Mouse (Mus musculus) hindbrain, embryonic 10.5 days (tissue): Measurements from ENCODE around the gene Rmi1. TPM values are rescaled to one million over a fixed set of nuclear protein-coding genes. Genes with fewer than 3 reads are reported as not detected.

ENCODE experiments used
- DNase-seq: peaks from one replicate; pipeline ENCODE4 v3.0.0-alpha.2; 2017; ENCODE audit warnings: low spot score
- H3K27ac ChIP-seq: fragments of 300-500 bp; sonication (generic); 2 replicates; pipeline ENCODE4 v1.5.1; 2016; ENCODE audit warnings: mild to moderate bottlenecking, moderate library complexity
- H3K27me3 ChIP-seq: fragments of 300-500 bp; sonication (generic); 2 replicates; pipeline ENCODE4 v1.6.1; 2016; ENCODE audit warnings: mild to moderate bottlenecking; ENCODE audit not compliant: poor library complexity, insufficient read depth, severe bottlenecking
- H3K36me3 ChIP-seq: fragments of 300-500 bp; sonication (generic); 2 replicates; pipeline ENCODE4 v1.6.1; 2016; ENCODE audit warnings: mild to moderate bottlenecking, moderate library complexity
- H3K4me1 ChIP-seq: fragments of 300-500 bp; sonication (generic); replicated peaks from 2 replicates; pipeline ENCODE4 v1.6.1; 2016; ENCODE audit warnings: mild to moderate bottlenecking
- H3K4me3 ChIP-seq: fragments of 300-500 bp; sonication (generic); 2 replicates; pipeline ENCODE4 v1.5.1; 2016; ENCODE audit warnings: mild to moderate bottlenecking, moderate library complexity
- H3K9me3 ChIP-seq: fragments of 300-500 bp; sonication (generic); 2 replicates; pipeline ENCODE4 v1.6.1; 2016; ENCODE audit warnings: mild to moderate bottlenecking, moderate library complexity
- WGBS: fragments of 180-500 bp; shearing (Covaris S2); methylation state at CpG from one replicate; pipeline ENCODE4 v1.1.7; 2016; 5-methylcytosine and 5-hydroxymethylcytosine counted together
- polyA plus RNA-seq: library from polyadenylated mRNA; unstranded; fragments of >200 nt; fragmentation: Nextera tagmentation; extraction: Ambion mirVana; gene quantifications from 2 replicates; pipeline ENCODE4 v1.2.1, GENCODE M21; 2016

Rmi1 gene
- polyA plus RNA-seq, 1 experiment from 2014 or later = 24.1 TPM

DNA sequence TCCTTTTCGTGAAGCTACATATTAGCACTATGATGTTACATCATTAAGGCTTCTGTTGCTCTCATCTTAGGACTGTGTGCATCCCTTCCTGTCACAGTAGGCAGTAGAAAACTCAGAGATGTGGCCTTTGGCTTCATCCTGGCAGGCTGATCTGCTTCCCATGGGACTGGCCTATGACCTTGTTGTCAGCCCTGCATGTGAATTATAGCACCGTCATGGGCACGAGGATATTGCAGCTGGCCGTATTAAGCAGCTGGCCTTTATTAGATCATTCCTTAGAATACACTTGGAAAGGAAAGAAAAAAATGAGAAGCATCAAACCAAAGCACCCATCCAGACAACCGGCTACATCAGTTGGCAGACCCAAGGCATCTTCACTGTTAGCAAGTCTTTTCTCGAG, 13.3 kb downstream of the Rmi1 start:
- DNase-seq = no peak
- Histone ChIP-seq H3K27me3 (no peaks in the 10 kb centered on the region), H3K27ac (no peak overlapping the region), H3K4me3 (no peak overlapping the region), H3K4me1 (no peaks in the 10 kb centered on the region), H3K36me3 (peaks cover 29% of the 10 kb centered on the region), H3K9me3 (peaks cover 9% of the 10 kb centered on the region; the same call in 1 of the 2 replicates)
- 85% methylated on average over 6 of the region's 6 CpGs for WGBS

- H3K4me3 ChIP-seq = no peak overlapping the region
- no peak for DNase-seq
- WGBS = 86% methylated on average over 5 of the region's 5 CpGs
- no peak overlapping the region for H3K27ac ChIP-seq
- H3K36me3 ChIP-seq = peaks cover 25% of the 10 kb centered on the region
- peaks cover 9% of the 10 kb centered on the region; the same call in 1 of the 2 replicates for H3K9me3 ChIP-seq
- H3K4me1 ChIP-seq = no peaks in the 10 kb centered on the region
- no peaks in the 10 kb centered on the region for H3K27me3 ChIP-seq
These were observed 13.8 kb downstream of the Rmi1 start for GRCm38 (mm10) chr13:58415838-58416237.

DNA sequence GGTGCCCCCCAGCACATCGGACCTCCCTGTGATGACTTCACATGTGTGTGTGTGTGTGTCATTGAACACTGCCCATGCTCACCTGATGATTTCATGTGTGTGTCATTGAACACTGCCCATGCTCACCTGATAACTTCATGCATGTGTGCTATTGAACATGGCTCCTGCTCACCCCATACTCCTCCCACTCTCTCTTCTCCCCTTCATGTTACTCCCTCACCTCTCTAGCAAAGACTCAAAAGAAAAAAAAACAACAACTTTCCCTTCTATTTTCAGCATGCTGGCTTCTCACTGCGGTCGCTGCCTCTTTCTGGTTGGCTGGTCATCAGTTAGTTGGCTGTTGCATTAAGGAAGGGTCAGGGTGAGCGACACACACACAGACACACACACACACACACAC, 16.6 kb downstream of the Rmi1 start:
- WGBS = 83% methylated on average over 4 of the region's 4 CpGs
- no peak overlapping the region for H3K27ac ChIP-seq
- no peaks in the 10 kb centered on the region for H3K36me3 ChIP-seq
- no peaks in the 10 kb centered on the region for H3K9me3 ChIP-seq
- no peak for DNase-seq
- no peaks in the 10 kb centered on the region for H3K27me3 ChIP-seq
- H3K4me1 ChIP-seq = no peaks in the 10 kb centered on the region
- no peak overlapping the region for H3K4me3 ChIP-seq

DNA sequence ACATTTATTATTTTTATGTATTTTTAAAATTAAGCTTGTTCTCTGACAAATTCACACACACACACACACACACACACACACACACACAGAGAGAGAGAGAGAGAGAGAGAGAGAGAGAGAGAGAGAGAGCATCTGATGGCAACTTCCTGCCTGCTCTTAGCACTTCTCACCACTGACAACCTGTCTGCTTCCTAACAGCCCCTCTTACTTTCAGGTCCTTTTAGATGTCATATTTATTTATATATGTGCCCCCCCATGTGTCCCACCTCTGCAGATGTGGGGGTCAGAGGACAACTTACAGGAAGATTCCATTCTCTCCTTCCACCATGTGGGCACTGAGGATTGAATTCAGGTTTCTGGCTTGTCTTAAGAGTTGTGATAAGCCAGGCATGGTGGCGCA, 17.2 kb downstream of the Rmi1 start:
- no peak for DNase-seq
- Histone ChIP-seq H3K27me3 (no peaks in the 10 kb centered on the region), H3K4me1 (no peaks in the 10 kb centered on the region), H3K4me3 (no peak overlapping the region), H3K36me3 (no peaks in the 10 kb centered on the region), H3K27ac (no peak overlapping the region), H3K9me3 (no peaks in the 10 kb centered on the region)
- WGBS = 96% methylated on average over 1 of the region's 1 CpGs

GRCm38 (mm10) chr13:58421026-58421425, 19.0 kb downstream of the Rmi1 start:
- DNase-seq = no peak
- Histone ChIP-seq H3K27me3 (no peaks in the 10 kb centered on the region), H3K4me3 (no peak overlapping the region), H3K36me3 (no peaks in the 10 kb centered on the region), H3K4me1 (no peaks in the 10 kb centered on the region), H3K27ac (no peak overlapping the region), H3K9me3 (no peaks in the 10 kb centered on the region)
- 79% methylated on average over 4 of the region's 4 CpGs for WGBS

DNA sequence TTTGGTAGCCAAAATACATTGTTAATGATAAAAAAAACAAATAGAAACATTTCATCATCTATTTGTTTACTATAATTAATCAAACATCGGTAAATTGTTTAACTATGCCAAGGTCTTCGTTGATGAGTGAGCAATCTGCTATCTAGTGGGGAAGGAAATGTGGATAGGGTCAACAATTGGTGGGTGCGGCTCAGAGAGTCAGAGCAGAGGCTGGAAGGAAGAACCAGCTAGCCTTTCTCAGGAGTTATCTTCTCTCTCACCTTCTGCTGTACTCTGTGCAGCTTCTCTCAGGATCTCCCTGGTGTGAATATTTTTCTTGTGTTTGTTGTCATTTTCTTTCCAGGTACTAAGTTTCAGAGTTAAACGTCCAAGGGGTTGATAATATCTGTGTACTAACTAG, 20.2 kb downstream of the Rmi1 start:
- Histone ChIP-seq H3K4me1 (no peaks in the 10 kb centered on the region), H3K27me3 (no peaks in the 10 kb centered on the region), H3K27ac (no peak overlapping the region), H3K9me3 (no peaks in the 10 kb centered on the region), H3K36me3 (no peaks in the 10 kb centered on the region), H3K4me3 (no peak overlapping the region)
- DNase-seq = no peak
- 87% methylated on average over 4 of the region's 4 CpGs for WGBS

DNA sequence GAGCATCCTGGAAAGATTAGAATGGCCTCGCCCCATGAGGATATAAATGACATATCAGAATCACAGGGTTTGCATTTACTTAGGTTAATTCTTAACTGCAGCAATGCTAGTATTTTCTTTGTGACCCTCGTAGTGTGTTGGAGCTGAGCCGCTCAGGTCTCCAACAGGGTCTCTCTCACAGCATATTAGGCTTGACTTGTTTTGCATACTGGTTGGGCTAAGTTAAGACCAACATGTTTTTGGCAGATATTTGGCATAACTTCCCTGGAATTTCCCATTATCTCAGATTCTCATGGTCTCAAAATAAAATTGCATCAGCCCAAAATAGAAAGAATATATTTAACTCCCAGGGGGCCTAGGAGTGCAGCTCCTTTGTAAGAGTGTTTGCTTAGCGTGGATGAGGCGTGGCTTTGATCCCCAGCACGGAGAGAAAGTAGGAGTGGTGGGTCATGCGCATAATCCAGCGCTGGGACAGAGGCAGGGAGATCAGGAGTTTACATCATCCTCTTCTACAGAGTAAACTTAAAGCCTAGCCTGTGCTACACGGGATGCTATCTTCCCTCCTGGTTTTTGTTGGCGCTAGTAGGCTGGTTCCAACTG, 21.1 kb downstream of the Rmi1 start:
- no peaks in the 10 kb centered on the region for H3K36me3 ChIP-seq
- 74% methylated on average over 10 of the region's 10 CpGs for WGBS
- no peak overlapping the region for H3K27ac ChIP-seq
- DNase-seq = no peak
- no peaks in the 10 kb centered on the region for H3K9me3 ChIP-seq
- no peaks in the 10 kb centered on the region for H3K27me3 ChIP-seq
- no peaks in the 10 kb centered on the region for H3K4me1 ChIP-seq
- H3K4me3 ChIP-seq = no peak overlapping the region

GRCm38 (mm10) chr13:58439716-58440115, 37.7 kb downstream of the Rmi1 start:
- no peak for DNase-seq
- Histone ChIP-seq H3K36me3 (no peaks in the 10 kb centered on the region), H3K27me3 (no peaks in the 10 kb centered on the region), H3K27ac (no peak overlapping the region), H3K4me3 (no peak overlapping the region), H3K4me1 (peaks cover 13% of the 10 kb centered on the region), H3K9me3 (no peaks in the 10 kb centered on the region)
- WGBS = 69% methylated on average over 2 of the region's 2 CpGs

DNA sequence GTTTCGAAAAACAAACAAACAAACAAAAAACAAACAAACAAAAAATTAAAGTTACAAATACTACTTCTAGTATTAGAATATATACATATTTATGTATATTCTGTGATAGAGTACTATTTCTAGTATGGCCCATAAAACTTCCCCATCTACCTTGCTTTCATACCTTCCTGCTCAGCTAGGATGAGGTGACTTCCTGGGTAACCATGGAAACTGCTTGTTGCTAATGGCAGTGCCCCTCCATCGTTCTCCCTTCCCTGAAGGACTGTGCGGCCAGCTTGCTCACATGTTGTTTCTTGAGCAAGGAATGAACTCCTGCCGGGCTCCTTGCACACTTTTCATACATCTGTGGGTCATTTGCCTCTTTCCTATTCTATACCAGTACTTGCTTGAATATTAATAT, 41.3 kb downstream of the Rmi1 start:
- no peak overlapping the region for H3K27ac ChIP-seq
- no peaks in the 10 kb centered on the region for H3K9me3 ChIP-seq
- DNase-seq = no peak
- WGBS = 72% methylated on average over 4 of the region's 4 CpGs
- H3K27me3 ChIP-seq = no peaks in the 10 kb centered on the region; the same call in 1 of the 2 replicates
- H3K4me3 ChIP-seq = no peak overlapping the region
- H3K4me1 ChIP-seq = peaks cover 9% of the 10 kb centered on the region
- no peaks in the 10 kb centered on the region for H3K36me3 ChIP-seq

GRCm38 (mm10) chr13:58443787-58444186, 41.7 kb downstream of the Rmi1 start:
- Histone ChIP-seq H3K4me1 (peaks cover 7% of the 10 kb centered on the region), H3K36me3 (no peaks in the 10 kb centered on the region), H3K4me3 (no peak overlapping the region), H3K27ac (no peak overlapping the region), H3K27me3 (no peaks in the 10 kb centered on the region; the same call in 1 of the 2 replicates), H3K9me3 (no peaks in the 10 kb centered on the region)
- no peak for DNase-seq
- WGBS = 65% methylated on average over 7 of the region's 7 CpGs

GRCm38 (mm10) chr13:58446541-58446940, 44.5 kb downstream of the Rmi1 start:
- Histone ChIP-seq H3K4me1 (peaks cover 8% of the 10 kb centered on the region; the same call in 1 of the 2 replicates), H3K27me3 (peaks cover 8% of the 10 kb centered on the region; the same call in 1 of the 2 replicates), H3K4me3 (no peak overlapping the region), H3K36me3 (no peaks in the 10 kb centered on the region), H3K9me3 (no peaks in the 10 kb centered on the region), H3K27ac (no peak overlapping the region)
- 82% methylated on average over 2 of the region's 2 CpGs for WGBS
- DNase-seq = no peak

GRCm38 (mm10) chr13:58450459-58451182, 48.6 kb downstream of the Rmi1 start:
- DNase-seq = no peak
- Histone ChIP-seq H3K36me3 (no peaks in the 10 kb centered on the region), H3K4me3 (no peak overlapping the region), H3K9me3 (no peaks in the 10 kb centered on the region), H3K4me1 (peaks cover 17% of the 10 kb centered on the region), H3K27ac (no peak overlapping the region), H3K27me3 (peaks cover 47% of the 10 kb centered on the region)
- WGBS = 69% methylated on average over 22 of the region's 22 CpGs

DNA sequence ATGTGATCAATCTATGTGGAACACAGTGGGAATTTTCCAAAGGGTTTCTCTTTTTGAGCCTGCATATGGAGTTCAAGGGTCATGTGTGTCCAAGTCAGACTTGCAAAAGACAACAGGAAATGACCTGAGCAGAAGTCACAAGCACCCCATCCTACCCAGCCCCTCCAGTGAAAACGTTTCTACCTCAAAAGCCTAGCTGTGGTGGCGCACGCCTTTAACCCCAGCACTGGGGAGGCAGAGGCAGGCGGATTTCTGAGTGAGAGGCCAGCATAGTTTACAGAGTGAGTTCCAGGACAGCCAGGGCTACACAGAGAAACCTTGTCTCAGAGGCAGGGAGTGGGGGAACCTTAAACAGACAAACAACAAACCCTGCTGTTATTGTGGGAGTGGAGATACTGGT, 50.2 kb downstream of the Rmi1 start:
- peaks cover 47% of the 10 kb centered on the region for H3K27me3 ChIP-seq
- H3K4me1 ChIP-seq = peaks cover 24% of the 10 kb centered on the region
- DNase-seq = no peak
- no peak overlapping the region for H3K27ac ChIP-seq
- WGBS = 68% methylated on average over 4 of the region's 4 CpGs
- H3K4me3 ChIP-seq = no peak overlapping the region
- H3K9me3 ChIP-seq = no peaks in the 10 kb centered on the region
- H3K36me3 ChIP-seq = no peaks in the 10 kb centered on the region
